In the genomic region with DNA sequence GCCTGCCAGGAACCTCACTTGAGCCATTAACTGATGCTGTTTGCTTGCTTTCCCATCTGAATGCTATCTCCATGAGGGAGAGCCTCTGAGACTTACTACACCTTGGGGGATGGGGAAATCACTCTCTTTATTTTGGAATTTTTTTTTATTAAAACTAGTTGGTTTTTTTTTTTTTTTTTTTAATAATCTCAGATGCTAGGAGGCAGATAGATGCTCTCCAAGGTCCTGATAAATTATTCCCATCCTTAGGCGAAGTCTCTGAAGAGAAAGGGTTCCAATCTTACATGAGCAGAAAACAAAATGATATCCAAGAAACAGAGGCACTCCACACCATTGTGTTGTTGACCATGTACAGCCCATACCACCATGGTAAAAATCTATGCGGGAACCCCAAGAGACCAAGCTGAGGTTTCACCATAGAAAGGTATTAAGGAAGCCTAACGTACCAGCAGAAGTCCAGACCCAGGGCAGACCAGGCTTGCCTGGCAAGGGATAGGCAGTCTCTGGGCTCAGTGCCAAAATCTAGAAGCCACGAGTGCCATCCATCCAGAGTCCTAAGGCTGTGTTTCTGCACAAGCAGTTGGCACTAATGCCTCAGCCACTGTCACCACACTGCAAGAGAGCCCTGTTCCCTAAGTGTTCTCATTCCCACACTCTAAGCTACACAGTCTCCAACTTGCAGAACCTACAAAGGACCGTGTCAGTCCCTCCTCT, we compare ENCODE assay signal across 9 mouse cellular contexts.
A peak's percentile ranks its signal among the peaks of the same experiment; 100 is the strongest.
DNase-seq lines count a peak whose midpoint lies in the region; ATAC-seq lines count a peak whose summit lies in the region.
"Had no signal": no experiment of that assay in that cellular context is flagged by ENCODE, and none has a peak within 500 bp of the region (broad histone marks: within the 10 kb centered on the region; RNA-seq: fewer than 3 reads in every experiment).

No protein-coding gene starts in this region.

- no peaks in the 10 kb centered on the region for H3K36me3 ChIP-seq in forebrain, embryonic 14.5 days (ENCODE audit: control insufficient read depth, insufficient read depth, low read length)
- no peaks in the 10 kb centered on the region for H3K36me3 ChIP-seq in forebrain, embryonic 10.5 days (replicated peaks)
- H3K36me3 ChIP-seq in embryonic facial prominence, embryonic 14.5 days (ENCODE audit: control insufficient read depth, insufficient read depth, low read length) = no peaks in the 10 kb centered on the region

- ATAC-seq in forebrain, embryonic 14.5 days = no peak
- no peak for ATAC-seq in embryonic facial prominence, embryonic 14.5 days (ENCODE audit: low read depth)

- peak; percentile 28 for DNase-seq in forebrain, embryonic 14.5 days (ENCODE audit: low spot score)
- no peak for DNase-seq in forebrain, embryonic 10.5 days (ENCODE audit: extremely low spot score, low spot score)
- peak; percentile 59 for DNase-seq in left cerebral cortex, postnatal 4 days
- DNase-seq in left cerebral cortex, adult 11 months (ENCODE audit: low spot score) = no peak
- DNase-seq in adrenal gland, postnatal 10 days = peak; percentile 19
- peak; percentile 12 for DNase-seq in embryonic facial prominence, embryonic 14.5 days (ENCODE audit: low spot score)
- DNase-seq in layer of hippocampus, postnatal 14 days (ENCODE audit: low spot score in 2 of 2) = no peak
- DNase-seq in urinary bladder, adult 2 months (ENCODE audit: low spot score) = no peak

- no peak overlapping the region for H3K27ac ChIP-seq in forebrain, embryonic 14.5 days (ENCODE audit: low read depth, low read length)
- no peak overlapping the region for H3K27ac ChIP-seq in forebrain, embryonic 10.5 days
- H3K27ac ChIP-seq in embryonic facial prominence, embryonic 14.5 days (replicated peaks; ENCODE audit: low read depth, low read length) = no peak overlapping the region
- H3K27ac ChIP-seq: layer of hippocampus, adult 2 months had no signal

- no peak overlapping the region for H3K4me3 ChIP-seq in forebrain, embryonic 14.5 days (ENCODE audit: low read depth, low read length)
- no peak overlapping the region for H3K4me3 ChIP-seq in forebrain, embryonic 10.5 days
- no peak overlapping the region for H3K4me3 ChIP-seq in embryonic facial prominence, embryonic 14.5 days (ENCODE audit: low read depth, low read length)
- H3K4me3 ChIP-seq: layer of hippocampus, adult 2 months had no signal

- 71% methylated on average over 5 of the region's 5 CpGs for WGBS in forebrain, embryonic 14.5 days
- WGBS in forebrain, embryonic 10.5 days = 82% methylated on average over 5 of the region's 5 CpGs
- 61% methylated on average over 5 of the region's 5 CpGs for WGBS in embryonic facial prominence, embryonic 14.5 days

- H3K27me3 ChIP-seq in forebrain, embryonic 14.5 days (replicated peaks; ENCODE audit: control insufficient read depth, insufficient read depth, low read length) = no peaks in the 10 kb centered on the region
- no peaks in the 10 kb centered on the region for H3K27me3 ChIP-seq in forebrain, embryonic 10.5 days (ENCODE audit: poor library complexity, severe bottlenecking)
- no peaks in the 10 kb centered on the region for H3K27me3 ChIP-seq in embryonic facial prominence, embryonic 14.5 days (replicated peaks; ENCODE audit: control insufficient read depth, insufficient read depth, low read length)

- H3K9ac ChIP-seq in forebrain, embryonic 14.5 days (ENCODE audit: low read length) = no peak overlapping the region
- no peak overlapping the region for H3K9ac ChIP-seq in embryonic facial prominence, embryonic 14.5 days (ENCODE audit: low read depth, low read length)

- H3K9me3 ChIP-seq in forebrain, embryonic 14.5 days (replicated peaks; ENCODE audit: control insufficient read depth, low read length) = no peaks in the 10 kb centered on the region
- H3K9me3 ChIP-seq in forebrain, embryonic 10.5 days = no peaks in the 10 kb centered on the region
- H3K9me3 ChIP-seq in embryonic facial prominence, embryonic 14.5 days (ENCODE audit: control insufficient read depth, low read length) = no peaks in the 10 kb centered on the region

- H3K4me1 ChIP-seq in forebrain, embryonic 14.5 days (ENCODE audit: control insufficient read depth, insufficient read depth, low read length) = no peaks in the 10 kb centered on the region
- H3K4me1 ChIP-seq in forebrain, embryonic 10.5 days = peaks cover 6% of the 10 kb centered on the region; the same call in 1 of the 2 replicates
- H3K4me1 ChIP-seq in embryonic facial prominence, embryonic 14.5 days (ENCODE audit: control insufficient read depth, insufficient read depth, low read length) = no peaks in the 10 kb centered on the region

- intact Hi-C loops in left cerebral cortex, postnatal 4 days (cut with DNase I) = no loop called here

- no peak overlapping the region for H3K4me2 ChIP-seq in forebrain, embryonic 14.5 days (ENCODE audit: low read length)
- H3K4me2 ChIP-seq in embryonic facial prominence, embryonic 14.5 days (ENCODE audit: low read depth, low read length) = no peak overlapping the region

Comparison
In these comparisons a context has a peak if more than half of its experiments do, and no peak if none do; other contexts are left out.
1. DNase-seq: peak in forebrain, embryonic 14.5 days (single experiment), left cerebral cortex, postnatal 4 days (single experiment), adrenal gland, postnatal 10 days (single experiment) and embryonic facial prominence, embryonic 14.5 days (single experiment); none in forebrain, embryonic 10.5 days (single experiment), left cerebral cortex, adult 11 months (single experiment), layer of hippocampus, postnatal 14 days (0 of 2) and urinary bladder, adult 2 months (single experiment).